Mouse (Mus musculus) midbrain, embryonic 10.5 days (tissue): Measurements from ENCODE around the gene Msh6. TPM values are rescaled to one million over a fixed set of nuclear protein-coding genes. Genes with fewer than 3 reads are reported as not detected.
"Not testable (repeated sequence)": the region's sequence is repeated elsewhere in the genome, so short reads cannot be mapped to it uniquely, and the experiment has no call there.

Source experiments
- DNase-seq: peaks from one replicate; pipeline ENCODE4 v3.0.0-alpha.2; 2017; ENCODE audit warnings: low spot score
- H3K27ac ChIP-seq: fragments of 300-500 bp; sonication (generic); replicated peaks from 2 replicates; pipeline ENCODE4 v1.5.1; 2016; ENCODE audit warnings: mild to moderate bottlenecking
- H3K27me3 ChIP-seq: fragments of 300-500 bp; sonication (generic); 2 replicates; pipeline ENCODE4 v1.6.1; 2016; ENCODE audit warnings: low read depth, mild to moderate bottlenecking; ENCODE audit not compliant: poor library complexity, severe bottlenecking
- H3K36me3 ChIP-seq: fragments of 300-500 bp; sonication (generic); 2 replicates; pipeline ENCODE4 v1.6.1; 2016; ENCODE audit warnings: mild to moderate bottlenecking, moderate library complexity
- H3K4me1 ChIP-seq: fragments of 300-500 bp; sonication (generic); 2 replicates; pipeline ENCODE4 v1.6.1; 2016
- H3K4me3 ChIP-seq: fragments of 300-500 bp; sonication (generic); 2 replicates; pipeline ENCODE4 v1.5.1; 2016; ENCODE audit warnings: mild to moderate bottlenecking, moderate library complexity
- H3K9me3 ChIP-seq: fragments of 300-500 bp; sonication (generic); replicated peaks from 2 replicates; pipeline ENCODE4 v1.6.1; 2016; ENCODE audit warnings: mild to moderate bottlenecking
- WGBS: fragments of 180-500 bp; shearing (Covaris S2); methylation state at CpG from one replicate; pipeline ENCODE4 v1.1.7; 2016; 5-methylcytosine and 5-hydroxymethylcytosine counted together
- polyA plus RNA-seq: library from polyadenylated mRNA; unstranded; fragments of >200 nt; fragmentation: Nextera tagmentation; extraction: Ambion mirVana; gene quantifications from 2 replicates; pipeline ENCODE4 v1.2.1, GENCODE M21; 2016

The Msh6 gene
- polyA plus RNA-seq, 1 experiment from 2014 or later, result 95.8 TPM

GRCm38 (mm10) chr17:87987507-87987906 is 12.6 kb downstream of the Msh6 start:
- peaks cover 100% of the 10 kb centered on the region for H3K36me3 ChIP-seq
- peaks cover 8% of the 10 kb centered on the region; the same call in 1 of the 2 replicates for H3K4me1 ChIP-seq
- no peaks in the 10 kb centered on the region for H3K27me3 ChIP-seq
- H3K4me3 ChIP-seq, result no peak overlapping the region
- 77% methylated on average over 6 of the region's 6 CpGs for WGBS
- no peak overlapping the region for H3K27ac ChIP-seq
- no peak for DNase-seq
- no peaks in the 10 kb centered on the region for H3K9me3 ChIP-seq

GRCm38 (mm10) chr17:87992154-87992553 is 17.3 kb downstream of the Msh6 start:
- Histone ChIP-seq H3K9me3 (no peaks in the 10 kb centered on the region), H3K4me1 (peaks cover 6% of the 10 kb centered on the region; the same call in 1 of the 2 replicates), H3K27ac (no peak overlapping the region), H3K4me3 (no peak overlapping the region), H3K27me3 (no peaks in the 10 kb centered on the region), H3K36me3 (peaks cover 100% of the 10 kb centered on the region)
- DNase-seq, result no peak
- 89% methylated on average over 3 of the region's 3 CpGs for WGBS

GRCm38 (mm10) chr17:87993338-87993737 is 18.5 kb downstream of the Msh6 start:
- Histone ChIP-seq H3K27me3 (no peaks in the 10 kb centered on the region), H3K4me1 (no peaks in the 10 kb centered on the region), H3K27ac (no peak overlapping the region), H3K9me3 (no peaks in the 10 kb centered on the region), H3K4me3 (no peak overlapping the region), H3K36me3 (peaks cover 100% of the 10 kb centered on the region)
- DNase-seq, result no peak
- WGBS, result 93% methylated on average over 1 of the region's 1 CpGs

- no peak for DNase-seq
- Histone ChIP-seq H3K27me3 (no peaks in the 10 kb centered on the region), H3K36me3 (peaks cover 98% of the 10 kb centered on the region), H3K4me1 (no peaks in the 10 kb centered on the region), H3K9me3 (no peaks in the 10 kb centered on the region), H3K27ac (no peak overlapping the region), H3K4me3 (no peak overlapping the region)
- WGBS, result 91% methylated on average over 4 of the region's 4 CpGs
These were observed 22.9 kb downstream of the Msh6 start for GRCm38 (mm10) chr17:87997808-87998207.

GRCm38 (mm10) chr17:88004892-88005291 is 30.0 kb downstream of the Msh6 start:
- no peak overlapping the region for H3K27ac ChIP-seq
- H3K4me1 ChIP-seq, result no peaks in the 10 kb centered on the region
- H3K9me3 ChIP-seq, result no peaks in the 10 kb centered on the region
- 97% methylated on average over 1 of the region's 1 CpGs for WGBS
- no peak overlapping the region for H3K4me3 ChIP-seq
- no peaks in the 10 kb centered on the region for H3K27me3 ChIP-seq
- no peak for DNase-seq
- H3K36me3 ChIP-seq, result peaks cover 92% of the 10 kb centered on the region

- DNase-seq, result no peak
- Histone ChIP-seq H3K27me3 (no peaks in the 10 kb centered on the region), H3K4me3 (no peak overlapping the region), H3K27ac (no peak overlapping the region), H3K9me3 (no peaks in the 10 kb centered on the region), H3K4me1 (no peaks in the 10 kb centered on the region), H3K36me3 (peaks cover 93% of the 10 kb centered on the region)
- 91% methylated on average over 8 of the region's 8 CpGs for WGBS
These were observed 32.1 kb downstream of the Msh6 start for GRCm38 (mm10) chr17:88006956-88007355.

- Histone ChIP-seq H3K36me3 (peaks cover 63% of the 10 kb centered on the region), H3K4me3 (no peak overlapping the region), H3K9me3 (no peaks in the 10 kb centered on the region), H3K27me3 (no peaks in the 10 kb centered on the region), H3K4me1 (no peaks in the 10 kb centered on the region), H3K27ac (no peak overlapping the region)
- WGBS, result 97% methylated on average over 1 of the region's 1 CpGs
- no peak for DNase-seq
These were observed 39.6 kb downstream of the Msh6 start for GRCm38 (mm10) chr17:88014456-88014855.

- H3K27ac ChIP-seq, H3K27me3 ChIP-seq, H3K9me3 ChIP-seq, H3K4me1 ChIP-seq, H3K4me3 ChIP-seq, DNase-seq: not testable (repeated sequence)
- WGBS, result 87% methylated on average over 8 of the region's 8 CpGs
- H3K36me3 ChIP-seq, result peaks cover 47% of the 10 kb centered on the region
These were observed 41.2 kb downstream of the Msh6 start for GRCm38 (mm10) chr17:88016027-88016426.

GRCm38 (mm10) chr17:88023924-88024323 is 49.1 kb downstream of the Msh6 start:
- H3K4me1 ChIP-seq, result no peaks in the 10 kb centered on the region
- H3K4me3 ChIP-seq, result no peak overlapping the region
- H3K27ac ChIP-seq, result no peak overlapping the region
- H3K36me3 ChIP-seq, result no peaks in the 10 kb centered on the region
- no peaks in the 10 kb centered on the region for H3K9me3 ChIP-seq
- WGBS, result 91% methylated on average over 1 of the region's 1 CpGs
- H3K27me3 ChIP-seq, result no peaks in the 10 kb centered on the region
- no peak for DNase-seq

GRCm38 (mm10) chr17:88025227-88025626 is 50.4 kb downstream of the Msh6 start:
- Histone ChIP-seq H3K4me1 (peaks cover 4% of the 10 kb centered on the region; the same call in 1 of the 2 replicates), H3K4me3 (no peak overlapping the region), H3K27ac (no peak overlapping the region), H3K36me3 (no peaks in the 10 kb centered on the region), H3K9me3 (no peaks in the 10 kb centered on the region), H3K27me3 (no peaks in the 10 kb centered on the region)
- DNase-seq, result no peak
- 60% methylated on average over 4 of the region's 4 CpGs for WGBS

GRCm38 (mm10) chr17:88029194-88029970 is 54.5 kb downstream of the Msh6 start:
- Histone ChIP-seq H3K36me3 (0 out of 2 replicates have a peak, but pooled peaks cover 3% of the 10 kb centered on the region), H3K9me3 (no peaks in the 10 kb centered on the region), H3K4me1 (peaks cover 4% of the 10 kb centered on the region; the same call in 1 of the 2 replicates), H3K27ac (no peak overlapping the region), H3K4me3 (no peak overlapping the region), H3K27me3 (no peaks in the 10 kb centered on the region)
- no peak for DNase-seq
- WGBS, result 93% methylated on average over 17 of the region's 17 CpGs

GRCm38 (mm10) chr17:88031755-88032154 is 56.9 kb downstream of the Msh6 start:
- H3K27me3 ChIP-seq, result no peaks in the 10 kb centered on the region
- DNase-seq, result no peak
- 90% methylated on average over 5 of the region's 5 CpGs for WGBS
- H3K4me3 ChIP-seq, result no peak overlapping the region
- no peaks in the 10 kb centered on the region for H3K9me3 ChIP-seq
- H3K36me3 ChIP-seq, result peaks cover 10% of the 10 kb centered on the region; the same call in 1 of the 2 replicates
- H3K4me1 ChIP-seq, result peaks cover 4% of the 10 kb centered on the region; the same call in 1 of the 2 replicates
- no peak overlapping the region for H3K27ac ChIP-seq

- no peak overlapping the region for H3K4me3 ChIP-seq
- H3K4me1 ChIP-seq, result peaks cover 4% of the 10 kb centered on the region; the same call in 1 of the 2 replicates
- H3K9me3 ChIP-seq, result no peaks in the 10 kb centered on the region
- no peak for DNase-seq
- H3K27me3 ChIP-seq, result no peaks in the 10 kb centered on the region
- 94% methylated on average over 4 of the region's 4 CpGs for WGBS
- H3K27ac ChIP-seq, result no peak overlapping the region
- H3K36me3 ChIP-seq, result peaks cover 10% of the 10 kb centered on the region; the same call in 1 of the 2 replicates
These were observed 59.6 kb downstream of the Msh6 start for GRCm38 (mm10) chr17:88034418-88034817.
